Mouse (Mus musculus): Measurements from ENCODE around the gene Nrxn3. TPM values are rescaled to one million over a fixed set of nuclear protein-coding genes. Genes with fewer than 3 reads are reported as not detected.

The Nrxn3 gene
- total RNA-seq, 2 experiments from 2014 or later, result 0.05 TPM; not detected in 1

- no peak for DNase-seq
Observed at GRCm38 (mm10) chr12:90337496-90338228, 1615.0 kb downstream of the Nrxn3 start.

GRCm38 (mm10) chr12:90338229-90338557 lies 1615.5 kb downstream of the Nrxn3 start:
- DNase-seq, result no peak

Small RNA genes within 50 kb of the gene (microRNA-seq; reads per million reads assigned to microRNA genes)
- 0 reads per million in 2 experiments for gene Gm23989 (ENCODE audit: borderline replicate concordance in 2 of 2)
- gene Gm27313 (ENCODE audit: borderline replicate concordance in 2 of 2), result 0 reads per million in 2 experiments
